11 mouse cellular contexts compared by ENCODE assay signal in the genomic region with DNA sequence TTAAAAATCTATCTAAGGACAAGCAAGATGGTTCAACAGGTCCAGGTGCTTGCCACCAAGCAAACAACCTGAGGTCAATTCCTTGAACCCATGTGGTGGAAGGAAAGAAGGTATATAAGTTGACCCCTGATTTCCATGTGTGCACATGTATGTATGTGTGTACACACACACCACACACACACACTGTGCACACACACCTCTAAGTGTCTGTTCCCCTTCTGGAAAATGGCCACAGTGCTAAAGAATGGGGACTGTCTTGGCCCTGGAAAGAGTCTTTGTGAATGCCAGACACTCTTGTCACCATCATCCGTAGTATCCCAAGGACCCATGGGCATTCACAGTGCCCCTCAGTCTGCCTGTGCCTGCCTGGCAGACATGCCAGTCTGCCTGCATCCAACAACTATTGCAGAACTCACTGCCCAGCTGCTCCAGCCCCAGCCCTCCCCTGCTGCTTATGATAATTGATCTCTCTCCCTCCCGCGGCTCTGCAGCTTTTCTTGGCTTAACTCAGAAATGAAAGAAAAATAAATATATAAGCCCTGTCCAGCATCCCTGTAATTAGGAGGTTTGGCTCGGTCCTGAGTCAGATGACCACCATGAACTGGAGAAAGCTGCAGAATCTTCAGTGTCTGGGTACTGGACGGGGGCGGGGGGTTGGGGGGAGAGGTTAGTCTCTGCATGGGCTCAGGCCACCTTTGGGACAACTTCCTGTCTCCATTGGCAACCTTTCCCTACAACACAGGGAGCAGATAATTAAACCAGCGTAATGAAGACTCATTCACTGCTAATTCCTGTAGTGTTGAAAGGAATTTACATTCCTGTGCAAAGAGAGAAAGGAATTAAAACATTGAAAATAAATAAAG.
DNase-seq lines count a peak whose midpoint lies in the region; ATAC-seq and TF ChIP-seq lines count a peak whose summit lies in the region.
"Had no signal": no experiment of that assay in that cellular context is flagged by ENCODE, and none has a peak within 500 bp of the region (broad histone marks: within the 10 kb centered on the region; RNA-seq: fewer than 3 reads in every experiment).

No protein-coding gene starts in this region.

- peak; percentile 50 to 52 for DNase-seq in cerebellum, postnatal 14 days
- DNase-seq in cerebellum, adult 9-10 months: no peak
- DNase-seq in right cerebral cortex, postnatal 4 days: peak; percentile 31
- DNase-seq in right cerebral cortex, postnatal 36 days (ENCODE audit: low spot score in 2 of 2): no peak
- peak; percentile 80 for DNase-seq in hindbrain, postnatal 0 days (ENCODE audit: low spot score)
- no peak for DNase-seq in thymus, postnatal 4 days
- DNase-seq: kidney, adult 8-10 months had no signal

- H3K27me3 ChIP-seq in hindbrain, postnatal 0 days (ENCODE audit: insufficient read depth, low read length): no peaks in the 10 kb centered on the region
- no peaks in the 10 kb centered on the region for H3K27me3 ChIP-seq in intestine, embryonic 15.5 days (replicated peaks)
- no peaks in the 10 kb centered on the region for H3K27me3 ChIP-seq in heart, embryonic 11.5 days (ENCODE audit: control insufficient read depth, insufficient read depth, low read length)
- H3K27me3 ChIP-seq: lung, embryonic 15.5 days had no signal

- WGBS in hindbrain, postnatal 0 days: 5% methylated on average over 7 of the region's 7 CpGs
- WGBS in intestine, embryonic 15.5 days: 29% methylated on average over 7 of the region's 7 CpGs
- WGBS in heart, embryonic 11.5 days (ENCODE audit: insufficient replicate concordance): 19% methylated on average over 7 of the region's 7 CpGs

- H3K9ac ChIP-seq in hindbrain, postnatal 0 days (replicated peaks; ENCODE audit: low read length): no peak overlapping the region
- H3K9ac ChIP-seq in intestine, embryonic 15.5 days: no peak overlapping the region
- H3K9ac ChIP-seq in heart, embryonic 11.5 days (ENCODE audit: low read depth, low read length): no peak overlapping the region
- H3K9ac ChIP-seq: lung, embryonic 15.5 days had no signal

- peak; percentile 89 for ATAC-seq in hindbrain, postnatal 0 days
- ATAC-seq in intestine, embryonic 15.5 days: no peak
- no peak for ATAC-seq in heart, embryonic 11.5 days (replicated peaks; ENCODE audit: insufficient number of reproducible peaks, low FRiP score, low TSS enrichment)

- peak overlapping the region; percentile 67 for H3K27ac ChIP-seq in hindbrain, postnatal 0 days
- H3K27ac ChIP-seq in intestine, embryonic 15.5 days: no peak overlapping the region
- no peak overlapping the region for H3K27ac ChIP-seq in heart, embryonic 11.5 days (ENCODE audit: low read depth, low read length)
- H3K27ac ChIP-seq: lung, embryonic 15.5 days had no signal

- H3K4me1 ChIP-seq in hindbrain, postnatal 0 days (ENCODE audit: insufficient read depth, low read length): peaks cover 24% of the 10 kb centered on the region; the same call in 1 of the 2 replicates
- no peaks in the 10 kb centered on the region for H3K4me1 ChIP-seq in intestine, embryonic 15.5 days (replicated peaks)
- no peaks in the 10 kb centered on the region for H3K4me1 ChIP-seq in heart, embryonic 11.5 days (ENCODE audit: control insufficient read depth, insufficient read depth, low read length)

- H3K4me2 ChIP-seq in hindbrain, postnatal 0 days (ENCODE audit: low read depth, low read length): 0 out of 2 replicates have a peak overlapping the region, but pooled peaks have one; percentile 10
- H3K4me2 ChIP-seq in intestine, embryonic 15.5 days (replicated peaks): no peak overlapping the region
- no peak overlapping the region for H3K4me2 ChIP-seq in heart, embryonic 11.5 days
- H3K4me2 ChIP-seq: lung, embryonic 15.5 days had no signal

- no peaks in the 10 kb centered on the region for H3K9me3 ChIP-seq in hindbrain, postnatal 0 days (ENCODE audit: low read length)
- no peaks in the 10 kb centered on the region for H3K9me3 ChIP-seq in intestine, embryonic 15.5 days
- H3K9me3 ChIP-seq in heart, embryonic 11.5 days (replicated peaks; ENCODE audit: control insufficient read depth, low read length): no peaks in the 10 kb centered on the region
- H3K9me3 ChIP-seq: lung, embryonic 15.5 days had no signal

- H3K4me3 ChIP-seq in hindbrain, postnatal 0 days (ENCODE audit: low read length): no peak overlapping the region
- no peak overlapping the region for H3K4me3 ChIP-seq in intestine, embryonic 15.5 days (replicated peaks)
- no peak overlapping the region for H3K4me3 ChIP-seq in heart, embryonic 11.5 days (ENCODE audit: low read depth, low read length)
- H3K4me3 ChIP-seq: lung, embryonic 15.5 days; myocyte had no signal

- TF ChIP-seq CTCF in hindbrain, postnatal 0 days (IDR thresholded peaks at IDR 0.05; ENCODE audit: low read depth): no peak

- no peaks in the 10 kb centered on the region for H3K36me3 ChIP-seq in hindbrain, postnatal 0 days (ENCODE audit: insufficient read depth, low read length)
- H3K36me3 ChIP-seq in intestine, embryonic 15.5 days: no peaks in the 10 kb centered on the region
- H3K36me3 ChIP-seq in heart, embryonic 11.5 days (ENCODE audit: control insufficient read depth, insufficient read depth, low read length): no peaks in the 10 kb centered on the region
- H3K36me3 ChIP-seq: lung, embryonic 15.5 days had no signal

Comparison
In these comparisons a context has a peak if more than half of its experiments do, and no peak if none do; other contexts are left out.
1. DNase-seq: peak in cerebellum, postnatal 14 days (2 of 2), right cerebral cortex, postnatal 4 days (single experiment) and hindbrain, postnatal 0 days (single experiment); none in cerebellum, adult 9-10 months (single experiment), right cerebral cortex, postnatal 36 days (0 of 2) and thymus, postnatal 4 days (single experiment).